Mouse (Mus musculus): ENCODE measurements around the gene Flnc. TPM values are rescaled to one million over a fixed set of nuclear protein-coding genes. Genes with fewer than 3 reads are reported as not detected.
A peak's percentile ranks its signal among the peaks of the same experiment; 100 is the strongest.

The Flnc gene
- polyA plus RNA-seq, 1 experiment from 2014 or later: 39.7 TPM

- Histone ChIP-seq H3K4me3 (ENCODE audit: low read depth, low read length) (peak overlapping the region; percentile 61), H3K36me3 (ENCODE audit: control insufficient read depth, insufficient read depth, low read length) (no peaks in the 10 kb centered on the region; the same call in 1 of the 2 replicates), H3K4me1 (ENCODE audit: control insufficient read depth, insufficient read depth, low read length) (peaks cover 15% of the 10 kb centered on the region; the same call in 1 of the 2 replicates), H3K9ac (ENCODE audit: low read depth, low read length) (peak overlapping the region; percentile 70), H3K27me3 (replicated peaks; ENCODE audit: control insufficient read depth, insufficient read depth, low read length) (no peaks in the 10 kb centered on the region), H3K27ac (replicated peaks; ENCODE audit: low read depth, low read length) (no peak overlapping the region), H3K9me3 (ENCODE audit: control insufficient read depth, low read length) (no peaks in the 10 kb centered on the region), H3K4me2 (ENCODE audit: low read depth, low read length) (peak overlapping the region; percentile 66)
- ATAC-seq (ENCODE audit: low read depth) (0 out of 2 replicates have a peak, but pooled peaks have one; percentile 34), DNase-seq (ENCODE audit: low spot score) (no peak)
- WGBS: 13% methylated on average over 8 of the region's 8 CpGs
Measured at GRCm38 (mm10) chr6:29506834-29507233, 73.8 kb downstream of the Flnc start.

- WGBS: under 1% methylated on average over 36 of the region's 47 CpGs
- H3K27ac ChIP-seq (replicated peaks; ENCODE audit: low read depth, low read length): 0 out of 2 replicates have a peak within 1 kb of the TSS, but pooled peaks have one; percentile 17
- peak; percentile 71 for ATAC-seq (ENCODE audit: low read depth)
- peaks cover 15% of the 10 kb centered on the region; the same call in 1 of the 2 replicates for H3K4me1 ChIP-seq (ENCODE audit: control insufficient read depth, insufficient read depth, low read length)
- no peaks in the 10 kb centered on the region; the same call in 1 of the 2 replicates for H3K36me3 ChIP-seq (ENCODE audit: control insufficient read depth, insufficient read depth, low read length)
- H3K9me3 ChIP-seq (ENCODE audit: control insufficient read depth, low read length): no peaks in the 10 kb centered on the region
- H3K27me3 ChIP-seq (replicated peaks; ENCODE audit: control insufficient read depth, insufficient read depth, low read length): no peaks in the 10 kb centered on the region
- peak within 1 kb of the TSS; percentile 70 for H3K9ac ChIP-seq (ENCODE audit: low read depth, low read length)
- peak within 1 kb of the TSS; percentile 61 for H3K4me3 ChIP-seq (ENCODE audit: low read depth, low read length)
- DNase-seq (ENCODE audit: low spot score): peak; percentile 61
- H3K4me2 ChIP-seq (ENCODE audit: low read depth, low read length): peak within 1 kb of the TSS; percentile 66
Measured at GRCm38 (mm10) chr6:29507447-29508309, 74.6 kb downstream of the Flnc start, which contains the start of gene Kcp. Gene Kcp (minus strand): TSS chr6:29507952.

GRCm38 (mm10) chr6:29509086-29509485 is 76.0 kb downstream of the Flnc start:
- no peaks in the 10 kb centered on the region for H3K9me3 ChIP-seq (ENCODE audit: control insufficient read depth, low read length)
- peaks cover 23% of the 10 kb centered on the region for H3K4me1 ChIP-seq (ENCODE audit: control insufficient read depth, insufficient read depth, low read length)
- H3K9ac ChIP-seq (ENCODE audit: low read depth, low read length): no peak overlapping the region
- H3K4me2 ChIP-seq (ENCODE audit: low read depth, low read length): no peak overlapping the region
- no peak overlapping the region for H3K4me3 ChIP-seq (ENCODE audit: low read depth, low read length)
- 37% methylated on average over 2 of the region's 2 CpGs for WGBS
- no peaks in the 10 kb centered on the region for H3K27me3 ChIP-seq (replicated peaks; ENCODE audit: control insufficient read depth, insufficient read depth, low read length)
- H3K36me3 ChIP-seq (ENCODE audit: control insufficient read depth, insufficient read depth, low read length): no peaks in the 10 kb centered on the region
- DNase-seq (ENCODE audit: low spot score) (no peak), ATAC-seq (ENCODE audit: low read depth) (no peak)
- no peak overlapping the region for H3K27ac ChIP-seq (replicated peaks; ENCODE audit: low read depth, low read length)

Small RNA genes lying within 50 kb of the gene (microRNA-seq; reads per million reads assigned to microRNA genes)
- not detected for gene Gm26220 (ENCODE audit: borderline number of aligned reads)
- gene Gm44354 (ENCODE audit: borderline number of aligned reads): not detected

Other genes with a start within 250 kb of the Flnc start
- 47.1 and 50.7 TPM in 2 replicates for gene Impdh1, start 216.9 kb upstream of the Flnc start, polyA plus RNA-seq (2014; fragmentation: Nextera tagmentation; extraction: Ambion mirVana)
- gene Hilpda, start 160.8 kb upstream of the Flnc start, polyA plus RNA-seq (2014; fragmentation: Nextera tagmentation; extraction: Ambion mirVana): 44.1 and 46.5 TPM in 2 replicates
- gene Fam71f2, start 153.7 kb upstream of the Flnc start, polyA plus RNA-seq (2014; fragmentation: Nextera tagmentation; extraction: Ambion mirVana): 0.61 and 0.81 TPM in 2 replicates
- gene Fam71f1, start 114.1 kb upstream of the Flnc start, polyA plus RNA-seq (2014; fragmentation: Nextera tagmentation; extraction: Ambion mirVana): 0.17 and 0.42 TPM in 2 replicates
- 575 and 595 TPM in 2 replicates for gene Calu, start 85.2 kb upstream of the Flnc start, polyA plus RNA-seq (2014; fragmentation: Nextera tagmentation; extraction: Ambion mirVana)
- 0.96 and 1.3 TPM in 2 replicates for gene Opn1sw, start 44.8 kb upstream of the Flnc start, polyA plus RNA-seq (2014; fragmentation: Nextera tagmentation; extraction: Ambion mirVana)
- 19.5 and 21.3 TPM in 2 replicates for gene Ccdc136, start 36.9 kb upstream of the Flnc start, polyA plus RNA-seq (2014; fragmentation: Nextera tagmentation; extraction: Ambion mirVana)
- gene Atp6v1f, start 34.5 kb downstream of the Flnc start, polyA plus RNA-seq (2014; fragmentation: Nextera tagmentation; extraction: Ambion mirVana): 213 and 215 TPM in 2 replicates
- not detected in 2 replicates for gene Atp6v1fnb, start 38.2 kb downstream of the Flnc start, polyA plus RNA-seq (2014; fragmentation: Nextera tagmentation; extraction: Ambion mirVana)
- 18.5 and 23.7 TPM in 2 replicates for gene Kcp, start 74.7 kb downstream of the Flnc start, polyA plus RNA-seq (2014; fragmentation: Nextera tagmentation; extraction: Ambion mirVana)
- gene Irf5, start 93.4 kb downstream of the Flnc start, polyA plus RNA-seq (2014; fragmentation: Nextera tagmentation; extraction: Ambion mirVana): 5.2 and 5.9 TPM in 2 replicates
- 78.7 and 92.3 TPM in 2 replicates for gene Tnpo3, start 176.6 kb downstream of the Flnc start, polyA plus RNA-seq (2014; fragmentation: Nextera tagmentation; extraction: Ambion mirVana)